Mouse (Mus musculus) MEL (cell line): ENCODE measurements around the gene Map4k1. TPM values are rescaled to one million over a fixed set of nuclear protein-coding genes. Genes with fewer than 3 reads are reported as not detected.

Source experiments
- DNase-seq: peaks from one replicate; pipeline ENCODE4 v3.0.0; 2011; ENCODE audit warnings: low read depth, low spot score
- H3K27ac ChIP-seq: 2 replicates; pipeline ENCODE4 v1.5.1; 2012; ENCODE audit warnings: low read depth, mild to moderate bottlenecking, control low read depth, low read length, moderate library complexity; ENCODE audit not compliant: control insufficient read depth
- H3K27me3 ChIP-seq, 2 experiments: fragments of 150-350 bp in 1 of 2; sonication (generic) in 1 of 2; 2 replicates each; pipeline ENCODE4 v1.6.1; 2012; ENCODE audit warnings: low read length in 2 of 2, mild to moderate bottlenecking in 2 of 2, improper control_type of control experiment in 1 of 2, moderate library complexity in 1 of 2; ENCODE audit not compliant: insufficient read depth in 2 of 2, control insufficient read depth in 1 of 2
- H3K36me3 ChIP-seq, 2 experiments: 2 replicates each; pipeline ENCODE4 v1.6.1; 2012 to 2014; ENCODE audit warnings: low read length in 2 of 2, improper control_type of control experiment in 1 of 2, inconsistent platforms in 1 of 2, mild to moderate bottlenecking in 1 of 2; ENCODE audit not compliant: insufficient read depth in 2 of 2, control insufficient read depth in 1 of 2
- H3K4me1 ChIP-seq, 2 experiments: fragments of 150-350 bp in 1 of 2; sonication (generic) in 1 of 2; 2 replicates each; pipeline ENCODE4 v1.6.1; 2012; ENCODE audit warnings: low read length in 2 of 2, improper control_type of control experiment in 1 of 2, mild to moderate bottlenecking in 1 of 2; ENCODE audit not compliant: insufficient read depth in 2 of 2, control insufficient read depth in 1 of 2
- H3K4me3 ChIP-seq, 2 experiments: fragments of 150-350 bp in 1 of 2; sonication (generic) in 1 of 2; 2 replicates each; pipeline ENCODE4 v1.5.1; 2012; ENCODE audit warnings: low read depth in 2 of 2, low read length in 2 of 2, mild to moderate bottlenecking in 2 of 2, moderate library complexity in 2 of 2, control low read depth in 1 of 2, improper control_type of control experiment in 1 of 2; ENCODE audit not compliant: control insufficient read depth in 1 of 2, insufficient read depth in 1 of 2
- H3K79me2 ChIP-seq: 2 replicates; pipeline ENCODE4 v1.6.1; 2012; ENCODE audit warnings: mild to moderate bottlenecking, low read length, moderate library complexity; ENCODE audit not compliant: control insufficient read depth, poor library complexity, insufficient read depth
- H3K9ac ChIP-seq: 2 replicates; pipeline ENCODE4 v1.6.1; 2012; ENCODE audit warnings: low read depth, mild to moderate bottlenecking, control low read depth, low read length, moderate library complexity; ENCODE audit not compliant: control insufficient read depth, poor library complexity, severe bottlenecking
- H3K9me3 ChIP-seq: fragments of 150-350 bp; sonication (generic); replicated peaks from 2 replicates; pipeline ENCODE4 v1.6.1; 2012; ENCODE audit warnings: mild to moderate bottlenecking, low read length, improper control_type of control experiment, moderate library complexity; ENCODE audit not compliant: insufficient read depth
- ELF1 ChIP-seq: IDR thresholded peaks from 2 replicates; pipeline ENCODE4 v1.6.1; 2014; ENCODE audit warnings: low read depth, mild to moderate bottlenecking, inconsistent platforms, low read length, improper control_type of control experiment, moderate library complexity
- EP300 ChIP-seq, 2 experiments: IDR thresholded peaks; 2 replicates each; pipeline ENCODE4 v1.6.1; 2011; ENCODE audit warnings: improper control_type of control experiment in 2 of 2, low read length in 2 of 2, low read depth in 1 of 2, mild to moderate bottlenecking in 1 of 2
- ETS1 ChIP-seq: IDR thresholded peaks from 2 replicates; pipeline ENCODE4 v1.6.1; 2012; ENCODE audit warnings: low read depth, mild to moderate bottlenecking, inconsistent platforms, low read length, improper control_type of control experiment, moderate library complexity
- GABPA ChIP-seq: IDR thresholded peaks from 2 replicates; pipeline ENCODE4 v1.6.1; 2012; ENCODE audit warnings: low read depth, mild to moderate bottlenecking, inconsistent platforms, low read length, improper control_type of control experiment, moderate library complexity
- HCFC1 ChIP-seq: IDR thresholded peaks from 2 replicates; pipeline ENCODE4 v1.6.1; 2012; ENCODE audit warnings: low read depth, mild to moderate bottlenecking, inconsistent platforms, low read length, improper control_type of control experiment, moderate library complexity
- JUND ChIP-seq: IDR thresholded peaks from 2 replicates; pipeline ENCODE4 v1.6.1; 2011; ENCODE audit warnings: low read depth, mild to moderate bottlenecking, improper control_type of control experiment, low read length
- KAT2A ChIP-seq: conservative IDR thresholded peaks from 2 replicates; pipeline ENCODE4 v1.6.1; 2012; ENCODE audit warnings: low read depth, low read length, improper control_type of control experiment, inconsistent platforms
- MAFK ChIP-seq: IDR thresholded peaks from 2 replicates; pipeline ENCODE4 v1.6.1; 2011; ENCODE audit warnings: low read depth, mild to moderate bottlenecking, low read length, improper control_type of control experiment, borderline replicate concordance
- MAX ChIP-seq: IDR thresholded peaks from 2 replicates; pipeline ENCODE4 v1.6.1; 2011; ENCODE audit warnings: low read length, improper control_type of control experiment
- MEF2A ChIP-seq: IDR thresholded peaks from 2 replicates; pipeline ENCODE4 v1.6.1; 2014; ENCODE audit warnings: low read depth, mild to moderate bottlenecking, inconsistent platforms, low read length, improper control_type of control experiment; ENCODE audit not compliant: poor library complexity, insufficient replicate concordance, severe bottlenecking; ENCODE audit errors: extremely low read depth
- MXI1 ChIP-seq: IDR thresholded peaks from 2 replicates; pipeline ENCODE4 v1.6.1; 2011; ENCODE audit warnings: mild to moderate bottlenecking, low read depth, low read length, improper control_type of control experiment
- MYB ChIP-seq: IDR thresholded peaks from 2 replicates; pipeline ENCODE4 v1.6.1; 2011; ENCODE audit warnings: mild to moderate bottlenecking, low read depth, low read length, improper control_type of control experiment
- MYC ChIP-seq: IDR thresholded peaks from 2 replicates; pipeline ENCODE4 v1.6.1; 2011; ENCODE audit warnings: low read depth, mild to moderate bottlenecking, low read length, improper control_type of control experiment, moderate library complexity
- NELFE ChIP-seq: IDR thresholded peaks from 2 replicates; pipeline ENCODE4 v1.6.1; 2011; ENCODE audit warnings: low read depth, low read length, improper control_type of control experiment
- POLR2A ChIP-seq, 2 experiments: IDR thresholded peaks; 2 replicates each; pipeline ENCODE4 v1.6.1; 2011 to 2012; ENCODE audit warnings: low read length in 2 of 2, mild to moderate bottlenecking in 2 of 2, control low read depth in 1 of 2, improper control_type of control experiment in 1 of 2, low read depth in 1 of 2, moderate library complexity in 1 of 2; ENCODE audit not compliant: control insufficient read depth in 1 of 2, insufficient read depth in 1 of 2, poor library complexity in 1 of 2
- RCOR1 ChIP-seq: IDR thresholded peaks from 2 replicates; pipeline ENCODE4 v1.6.1; 2012; ENCODE audit warnings: low read depth, mild to moderate bottlenecking, inconsistent platforms, low read length, improper control_type of control experiment
- SIN3A ChIP-seq: IDR thresholded peaks from 2 replicates; pipeline ENCODE4 v1.6.1; 2012; ENCODE audit warnings: low read length, improper control_type of control experiment, inconsistent platforms
- SMC3 ChIP-seq: IDR thresholded peaks from 2 replicates; pipeline ENCODE4 v1.6.1; 2011; ENCODE audit warnings: low read depth, low read length, improper control_type of control experiment
- TAL1 ChIP-seq: IDR thresholded peaks from 2 replicates; pipeline ENCODE4 v1.6.1; 2012; ENCODE audit warnings: mild to moderate bottlenecking, inconsistent platforms, low read length, moderate library complexity, mixed read lengths
- TCF12 ChIP-seq: IDR thresholded peaks from 2 replicates; pipeline ENCODE4 v1.6.1; 2014; ENCODE audit warnings: low read depth, mild to moderate bottlenecking, inconsistent platforms, low read length, improper control_type of control experiment, moderate library complexity
- UBTF ChIP-seq: IDR thresholded peaks from 2 replicates; pipeline ENCODE4 v1.6.1; 2012; ENCODE audit warnings: low read depth, mild to moderate bottlenecking, inconsistent platforms, low read length, improper control_type of control experiment, moderate library complexity, borderline replicate concordance; ENCODE audit not compliant: insufficient read depth
- USF1 ChIP-seq: IDR thresholded peaks from 2 replicates; pipeline ENCODE4 v1.6.1; 2014; ENCODE audit warnings: low read depth, mild to moderate bottlenecking, inconsistent platforms, low read length, improper control_type of control experiment, moderate library complexity
- USF2 ChIP-seq, 2 experiments: IDR thresholded peaks; 2 replicates each; pipeline ENCODE4 v1.6.1; 2011 to 2012; ENCODE audit warnings: improper control_type of control experiment in 2 of 2, low read length in 2 of 2, borderline replicate concordance in 1 of 2, inconsistent platforms in 1 of 2, low read depth in 1 of 2, mild to moderate bottlenecking in 1 of 2; ENCODE audit not compliant: insufficient read depth in 1 of 2
- ZC3H11A ChIP-seq: IDR thresholded peaks from 2 replicates; pipeline ENCODE4 v1.6.1; 2012; ENCODE audit warnings: low read depth, mild to moderate bottlenecking, inconsistent platforms, low read length, improper control_type of control experiment
- polyA plus RNA-seq, 2 experiments: library from polyadenylated mRNA; stranded (reverse) in 1 of 2; unstranded in 1 of 2; fragments of >175 nt in 1 of 2; fragments of >200 nt in 1 of 2; gene quantifications; 2 replicates each; pipeline versions ENCODE4 v1.2.1 to v1.2.4; 2012; ENCODE audit warnings: low replicate concordance in 2 of 2, low read depth in 1 of 2; ENCODE audit not compliant: insufficient read length in 2 of 2, insufficient read depth in 1 of 2, missing spikeins in 1 of 2
- total RNA-seq: library from RNA; depleted of rRNA; stranded (reverse); fragments of 300-350 nt; gene quantifications from 2 replicates; pipeline ENCODE4 v1.2.3, GENCODE M21; 2012

Gene Map4k1
- total and polyA plus RNA-seq, 3 experiments = 17.3 to 50.8 TPM; not detected in 1

DNA sequence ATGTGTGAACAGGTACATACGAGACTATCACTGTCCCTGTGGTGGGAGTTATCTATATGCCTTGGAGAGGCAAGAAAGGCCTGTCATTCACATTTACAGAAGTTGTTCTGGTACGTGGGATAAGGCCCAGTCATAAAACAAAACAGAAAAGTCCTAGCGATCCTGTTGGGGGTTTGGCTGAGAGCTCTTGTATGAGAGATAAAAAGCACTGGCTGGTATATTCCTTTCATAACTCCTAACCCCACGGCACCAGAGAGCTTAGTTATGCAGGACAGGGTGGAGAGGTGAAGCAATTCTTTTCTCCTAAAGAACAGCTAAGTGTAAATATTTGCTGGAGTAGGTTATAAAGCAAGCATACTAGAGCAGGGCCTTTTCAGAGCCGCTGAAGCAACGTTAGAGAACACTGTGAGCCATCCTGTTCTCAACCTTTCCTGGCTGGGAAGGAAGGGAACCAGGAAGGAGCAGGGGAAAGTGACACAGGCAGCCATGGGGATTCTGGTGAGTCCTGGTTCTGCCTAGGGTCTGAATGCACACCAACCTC, 22.3 kb upstream of the Map4k1 start (continued):
- peak; percentile 64 for TF ChIP-seq MAX
- peak; percentile 74 for TF ChIP-seq MXI1
- TF ChIP-seq SMC3 = no peak
- TF ChIP-seq TCF12 = peak; percentile 70
- TF ChIP-seq JUND = no peak
- TF ChIP-seq MEF2A = 0 out of 2 replicates have a peak, but pooled peaks have one; percentile 14
- TF ChIP-seq USF1 = no peak
- TF ChIP-seq ZC3H11A = no peak
- peak; percentile 70 for TF ChIP-seq RCOR1
- peak; percentile 87 for TF ChIP-seq ETS1
- TF ChIP-seq NELFE = no peak
- TF ChIP-seq KAT2A = 0 out of 2 replicates have a peak, but pooled peaks have one; percentile 18
- TF ChIP-seq GABPA = no peak

DNA sequence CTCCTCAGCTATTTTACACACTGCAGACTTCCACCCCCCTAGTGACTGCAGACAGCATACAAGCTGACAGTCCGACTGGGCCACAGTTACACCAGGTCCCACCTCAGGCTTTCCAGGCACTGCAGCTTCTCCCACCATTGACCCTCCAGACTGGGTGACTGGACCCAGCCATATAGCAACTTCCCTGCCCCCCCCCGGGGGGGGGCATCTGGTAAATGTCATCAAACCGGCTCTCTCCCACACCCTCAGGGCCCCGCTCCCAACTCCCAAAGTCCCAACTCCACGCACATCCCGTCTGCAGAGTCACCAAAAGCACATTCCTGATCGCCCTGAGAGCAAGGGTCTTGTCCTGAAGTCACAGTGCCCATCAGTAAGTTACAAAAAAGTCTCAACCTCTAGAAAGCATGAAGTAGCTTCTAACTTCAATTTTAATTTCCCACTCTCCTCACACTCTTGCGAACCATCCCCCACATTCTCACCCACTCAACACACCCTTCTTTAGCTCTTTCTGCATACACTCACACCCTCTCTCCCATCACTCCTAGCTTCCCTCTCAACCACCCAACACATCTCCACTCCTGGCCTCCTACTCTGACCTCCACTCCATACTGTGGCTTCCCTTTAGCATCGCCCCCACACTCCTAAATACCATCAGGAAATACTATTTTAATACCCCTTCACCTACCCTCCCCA, 21.4 kb upstream of the Map4k1 start:
- no peak for DNase-seq
- no peaks in the 10 kb centered on the region for H3K27me3 ChIP-seq
- peak overlapping the region; percentile 78 for H3K27ac ChIP-seq
- no peak for TF ChIP-seq MYC
- no peak for TF ChIP-seq NELFE
- TF ChIP-seq POLR2A (IDR thresholded peaks at IDR 0.05; ENCODE audit: control insufficient read depth in 1 of 2, insufficient read depth in 1 of 2, low read depth in 1 of 2, low read length in 2 of 2, poor library complexity in 1 of 2) = no peak
- TF ChIP-seq RCOR1 = no peak
- no peak for TF ChIP-seq SMC3
- no peak for TF ChIP-seq MYB
- TF ChIP-seq MAX = no peak
- TF ChIP-seq TAL1 = no peak
- no peak for TF ChIP-seq HCFC1
- TF ChIP-seq ELF1 = no peak
- TF ChIP-seq UBTF = no peak
- no peak for TF ChIP-seq USF1
- no peak for TF ChIP-seq SIN3A
- no peak for TF ChIP-seq MAFK
- TF ChIP-seq EP300 (IDR thresholded peaks at IDR 0.05; ENCODE audit: low read depth in 1 of 2, low read length in 2 of 2) = no peak
- no peak for TF ChIP-seq USF2 (IDR thresholded peaks at IDR 0.05; ENCODE audit: borderline replicate concordance in 1 of 2, insufficient read depth in 1 of 2, low read depth in 1 of 2, low read length in 2 of 2)
- no peak for TF ChIP-seq ETS1
- TF ChIP-seq, all 39 proteins: peak for 0
- Histone ChIP-seq H3K9me3 (no peaks in the 10 kb centered on the region), H3K36me3 (peaks cover 2 to 60% of the 10 kb centered on the region in 2 experiments; a peak in 3 of 4 replicates), H3K79me2 (peaks cover 59% of the 10 kb centered on the region), H3K4me1 (peaks cover 38 to 49% of the 10 kb centered on the region in 2 experiments), H3K4me3 (peak overlapping the region; percentile 68 to 73), H3K9ac (peak overlapping the region; percentile 77)
